In genomic region chr12:107973556-107974140, GRCm38 (mm10) we compare ENCODE assay signal across 10 mouse cellular contexts. TPM values are rescaled to one million over a fixed set of nuclear protein-coding genes. Genes with fewer than 3 reads are reported as not detected.
DNase-seq lines count a peak whose midpoint lies in the region; ATAC-seq and TF ChIP-seq lines count a peak whose summit lies in the region.
"Had no signal": no experiment of that assay in that cellular context is flagged by ENCODE, and none has a peak within 500 bp of the region (broad histone marks: within the 10 kb centered on the region; RNA-seq: fewer than 3 reads in every experiment).

No protein-coding gene starts in this region.

- H3K9ac ChIP-seq in embryonic facial prominence, embryonic 11.5 days (replicated peaks; ENCODE audit: low read length), result peak overlapping the region; percentile 9; the same call in 1 of the 2 replicates
- no peak overlapping the region for H3K9ac ChIP-seq in forebrain, embryonic 12.5 days
- H3K9ac ChIP-seq in liver, embryonic 12.5 days, result no peak overlapping the region

- no peak overlapping the region for H3K4me3 ChIP-seq in layer of hippocampus, adult 2 months
- no peak overlapping the region for H3K4me3 ChIP-seq in embryonic facial prominence, embryonic 11.5 days (ENCODE audit: low read depth, low read length)
- H3K4me3 ChIP-seq in forebrain, embryonic 12.5 days (replicated peaks), result no peak overlapping the region
- H3K4me3 ChIP-seq in limb, embryonic 10.5 days, result no peak overlapping the region
- no peak overlapping the region for H3K4me3 ChIP-seq in liver, embryonic 12.5 days

- TF ChIP-seq CTCF in layer of hippocampus, adult 2 months (conservative IDR thresholded peaks at IDR 0.05), result no peak

- H3K27ac ChIP-seq in layer of hippocampus, adult 2 months, result peak overlapping the region; percentile 86
- peak overlapping the region; percentile 28; the same call in 1 of the 2 replicates for H3K27ac ChIP-seq in embryonic facial prominence, embryonic 11.5 days (replicated peaks; ENCODE audit: low read depth, low read length)
- H3K27ac ChIP-seq in forebrain, embryonic 12.5 days, result 0 out of 2 replicates have a peak overlapping the region, but pooled peaks have one; percentile 93
- peak overlapping the region; percentile 72 for H3K27ac ChIP-seq in limb, embryonic 10.5 days
- H3K27ac ChIP-seq in liver, embryonic 12.5 days, result no peak overlapping the region

- no peaks in the 10 kb centered on the region for H3K36me3 ChIP-seq in embryonic facial prominence, embryonic 11.5 days (replicated peaks; ENCODE audit: control insufficient read depth, insufficient read depth, low read depth, low read length)
- H3K36me3 ChIP-seq in forebrain, embryonic 12.5 days (replicated peaks), result no peaks in the 10 kb centered on the region; the same call in 1 of the 2 replicates
- H3K36me3 ChIP-seq in limb, embryonic 10.5 days, result 0 out of 2 replicates have a peak, but pooled peaks cover 9% of the 10 kb centered on the region
- H3K36me3 ChIP-seq in liver, embryonic 12.5 days, result no peaks in the 10 kb centered on the region

- H3K4me1 ChIP-seq in embryonic facial prominence, embryonic 11.5 days (ENCODE audit: control insufficient read depth, insufficient read depth, low read length), result peaks cover 25% of the 10 kb centered on the region
- peaks cover 92% of the 10 kb centered on the region for H3K4me1 ChIP-seq in forebrain, embryonic 12.5 days
- H3K4me1 ChIP-seq in limb, embryonic 10.5 days, result peaks cover 95% of the 10 kb centered on the region
- no peaks in the 10 kb centered on the region for H3K4me1 ChIP-seq in liver, embryonic 12.5 days

- DNase-seq in layer of hippocampus, adult 2 months (ENCODE audit: low spot score in 2 of 2), result no peak
- no peak for DNase-seq in layer of hippocampus, adult 18-20 months (ENCODE audit: low spot score in 2 of 2)
- no peak for DNase-seq in embryonic facial prominence, embryonic 11.5 days (ENCODE audit: low spot score)
- no peak for DNase-seq in limb, embryonic 10.5 days (ENCODE audit: low spot score)
- DNase-seq in T-cell, adult 2 months (ENCODE audit: low spot score), result no peak
- DNase-seq: adrenal gland, adult 2 months; spleen, adult 18-20 months had no signal

- no peaks in the 10 kb centered on the region for H3K27me3 ChIP-seq in embryonic facial prominence, embryonic 11.5 days (ENCODE audit: control insufficient read depth, insufficient read depth, low read length)
- H3K27me3 ChIP-seq in forebrain, embryonic 12.5 days, result peaks cover 3% of the 10 kb centered on the region; the same call in 1 of the 2 replicates
- peaks cover 4% of the 10 kb centered on the region; the same call in 1 of the 2 replicates for H3K27me3 ChIP-seq in limb, embryonic 10.5 days (ENCODE audit: low read depth, poor library complexity, severe bottlenecking)
- H3K27me3 ChIP-seq in liver, embryonic 12.5 days (replicated peaks), result peaks cover 58% of the 10 kb centered on the region

- H3K9me3 ChIP-seq in embryonic facial prominence, embryonic 11.5 days (replicated peaks; ENCODE audit: control insufficient read depth, low read length), result no peaks in the 10 kb centered on the region
- no peaks in the 10 kb centered on the region for H3K9me3 ChIP-seq in forebrain, embryonic 12.5 days
- H3K9me3 ChIP-seq in limb, embryonic 10.5 days (replicated peaks), result no peaks in the 10 kb centered on the region
- no peaks in the 10 kb centered on the region for H3K9me3 ChIP-seq in liver, embryonic 12.5 days (replicated peaks)

- no peak for ATAC-seq in embryonic facial prominence, embryonic 11.5 days (replicated peaks; ENCODE audit: insufficient number of reproducible peaks, low FRiP score, low TSS enrichment, low read depth)
- ATAC-seq in forebrain, embryonic 12.5 days (ENCODE audit: low FRiP score), result no peak
- ATAC-seq in liver, embryonic 12.5 days, result no peak

- 55% methylated on average over 11 of the region's 11 CpGs for WGBS in embryonic facial prominence, embryonic 11.5 days
- 52% methylated on average over 11 of the region's 11 CpGs for WGBS in forebrain, embryonic 12.5 days
- 64% methylated on average over 11 of the region's 11 CpGs for WGBS in limb, embryonic 10.5 days
- WGBS in liver, embryonic 12.5 days (ENCODE audit: insufficient replicate concordance), result 45% methylated on average over 11 of the region's 11 CpGs

- H3K4me2 ChIP-seq in embryonic facial prominence, embryonic 11.5 days (ENCODE audit: low read depth, low read length), result 0 out of 2 replicates have a peak overlapping the region, but pooled peaks have one; percentile 16
- no peak overlapping the region for H3K4me2 ChIP-seq in forebrain, embryonic 12.5 days
- H3K4me2 ChIP-seq in liver, embryonic 12.5 days, result no peak overlapping the region

RNA-seq across cellular contexts. Expression of gene Bcl11b, which starts 29.8 kb away (rescaled TPM):
- 100 to 1,000 TPM; 144 to 145 TPM for total RNA-seq in layer of hippocampus, adult 2 months (2021)
- 100 to 1,000 TPM; 143 to 144 TPM for total RNA-seq in layer of hippocampus, adult 18-20 months (2021)
- 14.8 and 15.5 TPM in 2 replicates for polyA plus RNA-seq in embryonic facial prominence, embryonic 11.5 days (2014; fragmentation: Nextera tagmentation; extraction: Ambion mirVana)
- polyA plus RNA-seq in forebrain, embryonic 12.5 days (2016; fragmentation: Nextera tagmentation; extraction: Ambion mirVana), result 46.0 and 54.4 TPM in 2 replicates
- 5.4 and 7.8 TPM in 2 replicates for polyA plus RNA-seq in limb, embryonic 10.5 days (2016; fragmentation: Nextera tagmentation; extraction: Ambion mirVana)
- polyA plus RNA-seq in liver, embryonic 12.5 days (2016; fragmentation: Nextera tagmentation; extraction: Ambion mirVana), result 0.30 and 0.31 TPM in 2 replicates
- total RNA-seq: gastrocnemius, adult 18-20 months had no signal
